In genomic region chr11:120227571-120228051, GRCm38 (mm10) we compare ENCODE assay signal across 8 mouse cellular contexts. TPM values are rescaled to one million over a fixed set of nuclear protein-coding genes. Genes with fewer than 3 reads are reported as not detected.
A peak's percentile ranks its signal among the peaks of the same experiment; 100 is the strongest.
DNase-seq lines count a peak whose midpoint lies in the region; ATAC-seq and TF ChIP-seq lines count a peak whose summit lies in the region.

No protein-coding gene starts in this region.

- H3K4me2 ChIP-seq in heart, embryonic 14.5 days (ENCODE audit: low read length): peak overlapping the region; percentile 56
- H3K4me2 ChIP-seq in limb, embryonic 12.5 days: peak overlapping the region; percentile 97
- H3K4me2 ChIP-seq in stomach, embryonic 16.5 days (ENCODE audit: low read depth, low read length): peak overlapping the region; percentile 87

- no peaks in the 10 kb centered on the region for H3K9me3 ChIP-seq in heart, embryonic 14.5 days (ENCODE audit: control insufficient read depth, low read length)
- no peaks in the 10 kb centered on the region for H3K9me3 ChIP-seq in limb, embryonic 12.5 days
- H3K9me3 ChIP-seq in stomach, embryonic 16.5 days (replicated peaks; ENCODE audit: control insufficient read depth, low read length): no peaks in the 10 kb centered on the region

- intact Hi-C loops in gastrocnemius, adult 2 months (cut with DNase I): no loop called here
- intact Hi-C loops in gastrocnemius, postnatal 36 days (cut with DNase I): no loop called here

- H3K36me3 ChIP-seq in heart, embryonic 14.5 days (ENCODE audit: control insufficient read depth, insufficient read depth, low read length): no peaks in the 10 kb centered on the region
- H3K36me3 ChIP-seq in limb, embryonic 12.5 days: no peaks in the 10 kb centered on the region
- no peaks in the 10 kb centered on the region for H3K36me3 ChIP-seq in stomach, embryonic 16.5 days (ENCODE audit: control insufficient read depth, insufficient read depth, low read length)

- no peak for DNase-seq in gastrocnemius, adult 2 months
- DNase-seq in gastrocnemius, postnatal 25 days: no peak
- DNase-seq in cerebellum, postnatal 14 days: peak; percentile 41 to 57
- DNase-seq in gastrocnemius, postnatal 36 days: no peak
- no peak for DNase-seq in retina, postnatal 1 day

- H3K4me3 ChIP-seq in gastrocnemius, adult 2 months: peak overlapping the region; percentile 19
- peak overlapping the region in 1 of 2 experiments; percentile 10; a peak in 2 of 4 replicates for H3K4me3 ChIP-seq in heart, embryonic 14.5 days (ENCODE audit: control insufficient read depth in 1 of 2, insufficient read depth in 1 of 2, low read depth in 1 of 2, low read length in 2 of 2)
- peak overlapping the region; percentile 19 for H3K4me3 ChIP-seq in limb, embryonic 12.5 days (replicated peaks)
- no peak overlapping the region for H3K4me3 ChIP-seq in stomach, embryonic 16.5 days (replicated peaks; ENCODE audit: low read length)

- no peaks in the 10 kb centered on the region for H3K27me3 ChIP-seq in heart, embryonic 14.5 days (ENCODE audit: control insufficient read depth, insufficient read depth, low read length)
- H3K27me3 ChIP-seq in limb, embryonic 12.5 days: no peaks in the 10 kb centered on the region
- no peaks in the 10 kb centered on the region for H3K27me3 ChIP-seq in stomach, embryonic 16.5 days (ENCODE audit: control insufficient read depth, insufficient read depth, low read length)

- WGBS in heart, embryonic 14.5 days: 8% methylated on average over 8 of the region's 8 CpGs
- 3% methylated on average over 8 of the region's 8 CpGs for WGBS in limb, embryonic 12.5 days
- WGBS in stomach, embryonic 16.5 days: 37% methylated on average over 8 of the region's 8 CpGs

- no peak for ATAC-seq in heart, embryonic 14.5 days (ENCODE audit: insufficient number of reproducible peaks, insufficient read depth, low FRiP score, low read depth)
- ATAC-seq in limb, embryonic 12.5 days (ENCODE audit: insufficient number of reproducible peaks, insufficient read depth, low FRiP score, low TSS enrichment, low read depth): no peak
- no peak for ATAC-seq in stomach, embryonic 16.5 days (ENCODE audit: insufficient read depth, low FRiP score)

- H3K9ac ChIP-seq in heart, embryonic 14.5 days (ENCODE audit: low read length): peak overlapping the region; percentile 100
- peak overlapping the region; percentile 100 for H3K9ac ChIP-seq in limb, embryonic 12.5 days (replicated peaks)
- peak overlapping the region; percentile 46 for H3K9ac ChIP-seq in stomach, embryonic 16.5 days (ENCODE audit: low read length)

- peaks cover 62 to 72% of the 10 kb centered on the region in 2 experiments for H3K4me1 ChIP-seq in heart, embryonic 14.5 days (ENCODE audit: control insufficient read depth in 2 of 2, insufficient read depth in 2 of 2, low read length in 2 of 2)
- H3K4me1 ChIP-seq in limb, embryonic 12.5 days (replicated peaks): peaks cover 77% of the 10 kb centered on the region
- peaks cover 60% of the 10 kb centered on the region for H3K4me1 ChIP-seq in stomach, embryonic 16.5 days (ENCODE audit: control insufficient read depth, insufficient read depth, low read length)

- no peak for TF ChIP-seq CTCF in gastrocnemius, adult 2 months (IDR thresholded peaks at IDR 0.05)

- peak overlapping the region; percentile 77 for H3K27ac ChIP-seq in gastrocnemius, adult 2 months
- H3K27ac ChIP-seq in heart, embryonic 14.5 days (replicated peaks in 1 of 2; ENCODE audit: control insufficient read depth in 1 of 2, insufficient read depth in 1 of 2, low read depth in 2 of 2, low read length in 2 of 2): peak overlapping the region; percentile 64 to 97
- H3K27ac ChIP-seq in limb, embryonic 12.5 days: peak overlapping the region; percentile 98
- peak overlapping the region; percentile 95 for H3K27ac ChIP-seq in stomach, embryonic 16.5 days (ENCODE audit: low read length)

RNA-seq across cellular contexts. Expression of gene Bahcc1, which starts 5.1 kb away (rescaled TPM):
- 1 to 10 TPM; 3.5 to 5.3 TPM for total RNA-seq in gastrocnemius, adult 2 months (2021)
- total RNA-seq in gastrocnemius, postnatal 25 days (2021): 1 to 10 TPM; 3.2 to 4.7 TPM
- 8.8 and 9.1 TPM in 2 replicates for polyA plus RNA-seq in heart, embryonic 14.5 days (2014; fragmentation: Nextera tagmentation; extraction: Ambion mirVana)
- 18.3 and 18.5 TPM in 2 replicates for polyA plus RNA-seq in limb, embryonic 12.5 days (2016; fragmentation: Nextera tagmentation; extraction: Ambion mirVana)
- 4.5 and 5.6 TPM in 2 replicates for polyA plus RNA-seq in stomach, embryonic 16.5 days (2015; fragmentation: Nextera tagmentation; extraction: Ambion mirVana)
- total RNA-seq in gastrocnemius, postnatal 36 days (2021): 1 to 10 TPM; 2.3 to 4.1 TPM

Comparison
In these comparisons a context has a peak if more than half of its experiments do, and no peak if none do; other contexts are left out.
1. DNase-seq: peak in cerebellum, postnatal 14 days (2 of 2); none in gastrocnemius, adult 2 months (single experiment), gastrocnemius, postnatal 25 days (single experiment), gastrocnemius, postnatal 36 days (0 of 2) and retina, postnatal 1 day (single experiment).
2. H3K9ac ChIP-seq: peak in every context shown above with its lines; median percentile 100 in heart, embryonic 14.5 days; 100 in limb, embryonic 12.5 days; 46 in stomach, embryonic 16.5 days.
3. Peak in every context shown above with its lines, with median percentiles within 50 percentile points of each other: H3K27ac ChIP-seq and H3K4me2 ChIP-seq.